Mouse (Mus musculus): ENCODE measurements at regions not wholly inside any gene's neighbourhood (a gene's known extent, or its start where the extent isn't known, plus 50 kb on each side); places are given as distances from the start of the nearest gene placed in this dataset.

DNA sequence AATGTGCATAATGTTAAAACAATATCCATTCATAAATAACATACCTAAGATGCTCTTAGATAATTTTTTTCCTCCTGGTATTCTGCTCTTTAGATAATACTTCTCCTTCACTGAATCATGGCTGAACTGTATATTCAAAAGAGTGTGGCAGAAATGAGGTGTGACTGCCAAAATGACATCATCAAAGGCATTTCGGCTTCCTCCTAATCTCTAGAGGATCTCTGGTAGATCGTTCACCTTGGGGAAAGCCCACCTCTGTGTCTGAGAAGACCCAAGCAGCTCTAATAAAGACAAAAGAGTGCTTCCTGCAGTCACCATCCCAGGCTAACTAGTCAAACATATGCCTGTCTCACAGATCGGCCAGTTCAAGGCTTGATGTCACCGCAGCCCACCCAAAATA lies 624.7 kb upstream of the Gm10131 start:
- TF ChIP-seq CTCF (IDR thresholded peaks at IDR 0.05; ENCODE audit: extremely low read depth, insufficient read depth, low read length) (no peak), POLR2A (IDR thresholded peaks at IDR 0.05; ENCODE audit: extremely low read depth, insufficient read depth, low read length) (no peak)

Data from cortical plate, adult 2 months (tissue).